Mouse (Mus musculus): ENCODE data around the gene Tmem11. TPM values are rescaled to one million over a fixed set of nuclear protein-coding genes. Genes with fewer than 3 reads are reported as not detected.
A peak's percentile ranks its signal among the peaks of the same experiment; 100 is the strongest.

The Tmem11 gene
- 39.8 and 42.1 TPM in 2 replicates for polyA plus RNA-seq (2015; fragmentation: Nextera tagmentation; extraction: Ambion mirVana)

DNA sequence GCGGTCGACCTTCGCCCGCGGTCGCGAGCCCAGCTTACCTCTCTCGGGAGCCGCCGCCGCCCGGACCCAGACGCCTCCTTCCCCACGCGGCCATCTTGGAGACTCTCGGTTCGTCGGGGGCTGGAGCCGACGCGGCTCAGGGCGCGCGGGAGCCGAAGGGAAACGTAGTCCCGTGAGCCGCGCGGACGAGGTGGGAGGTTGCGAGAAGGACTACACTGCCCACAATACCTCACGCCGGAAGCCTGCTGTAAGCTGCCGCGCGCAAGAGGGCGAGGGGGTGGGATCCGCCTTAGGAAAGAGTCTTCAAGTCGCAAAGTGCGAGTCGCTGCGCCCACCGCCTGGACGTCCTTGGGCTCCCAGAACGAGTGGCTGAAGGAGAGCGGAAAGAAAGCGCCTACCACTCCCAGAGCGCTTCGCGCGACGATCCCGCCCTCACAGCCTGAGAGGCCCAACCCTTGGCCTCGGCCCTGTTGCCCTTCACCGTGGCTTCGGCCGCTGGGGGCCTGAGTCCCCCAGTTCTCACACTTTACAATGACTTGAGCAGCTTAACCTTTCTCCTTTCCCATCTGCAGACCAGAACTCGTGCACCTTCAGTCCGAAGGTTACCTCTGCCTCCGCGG lies at the start of gene Tmem11:
Gene Tmem11 (minus strand): TSS at position 598 of the 620 bp plus-strand sequence.
- TF ChIP-seq CTCF (IDR thresholded peaks at IDR 0.05; ENCODE audit: low read depth) (peak; percentile 50), EP300 (optimal IDR thresholded peaks at IDR 0.05) (no peak)

DNA sequence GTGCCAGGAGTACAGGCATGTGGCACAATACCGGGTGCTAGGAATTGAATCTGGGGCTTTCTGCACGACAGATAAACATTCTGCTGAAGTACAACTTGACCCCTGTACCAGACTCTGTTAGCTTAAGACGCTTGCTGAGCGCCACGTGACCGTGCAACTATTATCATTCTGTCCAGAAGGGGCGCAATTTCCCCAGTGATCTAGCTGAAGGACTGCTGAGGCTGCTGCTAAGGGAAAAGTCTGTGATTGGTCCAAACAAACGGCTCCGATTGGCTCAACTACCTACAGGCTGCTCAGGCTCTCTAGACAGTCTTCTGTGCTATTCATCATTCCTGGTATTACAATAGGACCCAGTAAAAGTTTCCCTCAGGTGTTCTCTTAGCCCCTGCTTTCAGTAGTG lies 48.2 kb upstream of the Tmem11 start:
- TF ChIP-seq CTCF (IDR thresholded peaks at IDR 0.05; ENCODE audit: low read depth) (peak; percentile 96), EP300 (optimal IDR thresholded peaks at IDR 0.05) (no peak)
- Histone ChIP-seq H3K9me3 (ENCODE audit: control insufficient read depth, low read length) (no peaks in the 10 kb centered on the region), H3K27ac (replicated peaks) (0 out of 2 replicates have a peak overlapping the region, but pooled peaks have one; percentile 14), H3K36me3 (ENCODE audit: control insufficient read depth, insufficient read depth, low read length) (no peaks in the 10 kb centered on the region), H3K9ac (ENCODE audit: low read length) (no peak overlapping the region), H3K27me3 (ENCODE audit: control insufficient read depth, insufficient read depth, low read length) (no peaks in the 10 kb centered on the region), H3K4me3 (ENCODE audit: low read depth, low read length) (peak overlapping the region; percentile 18; the same call in 1 of the 2 replicates), H3K4me1 (replicated peaks; ENCODE audit: control insufficient read depth, insufficient read depth) (0 out of 2 replicates have a peak, but pooled peaks cover 3% of the 10 kb centered on the region), H3K4me2 (replicated peaks; ENCODE audit: low read depth) (peak overlapping the region; percentile 37)
- DNase-seq (ENCODE audit: low spot score) (peak; percentile 96), ATAC-seq (ENCODE audit: low FRiP score, low TSS enrichment) (peak; percentile 82)
- WGBS, result under 1% methylated on average over 9 of the region's 9 CpGs

More for the DNA sequence above, at the start of gene Tmem11:
- peak within 1 kb of the TSS; percentile 75 for H3K4me2 ChIP-seq (replicated peaks; ENCODE audit: low read depth)
- H3K36me3 ChIP-seq (ENCODE audit: control insufficient read depth, insufficient read depth, low read length), result no peaks in the 10 kb centered on the region
- peak within 1 kb of the TSS; percentile 93 for H3K9ac ChIP-seq (ENCODE audit: low read length)
- no peaks in the 10 kb centered on the region for H3K9me3 ChIP-seq (ENCODE audit: control insufficient read depth, low read length)
- peak within 1 kb of the TSS; percentile 98 for H3K27ac ChIP-seq (replicated peaks)
- H3K27me3 ChIP-seq (ENCODE audit: control insufficient read depth, insufficient read depth, low read length), result no peaks in the 10 kb centered on the region
- H3K4me1 ChIP-seq (replicated peaks; ENCODE audit: control insufficient read depth, insufficient read depth), result peaks cover 4% of the 10 kb centered on the region
- ATAC-seq (ENCODE audit: low FRiP score, low TSS enrichment) (peak; percentile 98), DNase-seq (ENCODE audit: low spot score) (peak; percentile 97)
- WGBS, result under 1% methylated on average over 62 of the region's 62 CpGs
- H3K4me3 ChIP-seq (ENCODE audit: low read depth, low read length), result peak within 1 kb of the TSS; percentile 97

DNA sequence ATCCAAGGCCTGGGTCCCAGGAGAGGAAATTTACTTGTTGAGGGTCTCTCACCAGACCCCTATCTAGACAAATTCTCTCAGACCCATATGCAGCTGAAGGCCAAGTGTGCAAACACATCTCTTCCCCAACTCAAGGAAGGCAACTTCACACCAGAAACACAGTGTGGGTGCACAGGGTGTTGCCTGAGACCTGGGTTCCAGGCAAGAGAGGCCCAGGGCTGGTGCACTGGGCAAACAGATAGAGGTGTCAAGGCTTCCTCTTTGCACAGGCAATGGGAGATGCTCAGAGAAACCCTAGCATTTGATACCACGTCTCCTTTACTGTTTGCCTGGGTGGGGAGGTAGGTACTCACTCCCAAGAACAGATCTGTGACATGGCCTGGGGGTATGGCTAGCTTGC lies 45.9 kb upstream of the Tmem11 start:
- H3K36me3 ChIP-seq (ENCODE audit: control insufficient read depth, insufficient read depth, low read length), result no peaks in the 10 kb centered on the region
- no peaks in the 10 kb centered on the region for H3K9me3 ChIP-seq (ENCODE audit: control insufficient read depth, low read length)
- no peaks in the 10 kb centered on the region for H3K27me3 ChIP-seq (ENCODE audit: control insufficient read depth, insufficient read depth, low read length)
- no peak overlapping the region for H3K4me2 ChIP-seq (replicated peaks; ENCODE audit: low read depth)
- H3K27ac ChIP-seq (replicated peaks), result no peak overlapping the region
- ATAC-seq (ENCODE audit: low FRiP score, low TSS enrichment), result no peak
- DNase-seq (ENCODE audit: low spot score), result no peak
- WGBS, result 81% methylated on average over 1 of the region's 1 CpGs
- H3K4me1 ChIP-seq (replicated peaks; ENCODE audit: control insufficient read depth, insufficient read depth), result no peaks in the 10 kb centered on the region
- no peak overlapping the region for H3K9ac ChIP-seq (ENCODE audit: low read length)
- no peak overlapping the region for H3K4me3 ChIP-seq (ENCODE audit: low read depth, low read length)
- TF ChIP-seq EP300 (optimal IDR thresholded peaks at IDR 0.05) (no peak), CTCF (IDR thresholded peaks at IDR 0.05; ENCODE audit: low read depth) (no peak)

DNA sequence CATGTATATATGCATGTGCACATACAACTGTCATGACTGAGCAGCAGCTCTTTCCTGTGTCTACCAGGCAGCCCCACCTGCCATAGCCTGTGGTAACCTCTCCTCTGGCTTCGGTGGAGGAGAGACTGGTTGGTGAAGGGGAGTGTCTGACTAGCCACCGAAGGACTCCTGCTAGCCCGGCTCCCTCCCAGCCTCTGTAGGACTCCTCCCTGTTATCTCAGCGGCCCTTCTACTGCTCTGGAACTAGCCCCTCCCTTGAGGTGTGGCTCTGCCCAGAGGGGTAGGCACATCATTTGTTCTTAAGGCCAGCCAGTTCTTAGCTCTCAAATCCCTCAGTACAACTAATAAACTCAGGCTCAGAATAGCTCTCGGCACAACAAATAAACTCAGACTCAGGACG lies 45.4 kb upstream of the Tmem11 start:
- H3K4me2 ChIP-seq (replicated peaks; ENCODE audit: low read depth), result no peak overlapping the region
- H3K36me3 ChIP-seq (ENCODE audit: control insufficient read depth, insufficient read depth, low read length), result no peaks in the 10 kb centered on the region
- H3K27me3 ChIP-seq (ENCODE audit: control insufficient read depth, insufficient read depth, low read length), result no peaks in the 10 kb centered on the region
- ATAC-seq (ENCODE audit: low FRiP score, low TSS enrichment), result no peak
- no peaks in the 10 kb centered on the region for H3K4me1 ChIP-seq (replicated peaks; ENCODE audit: control insufficient read depth, insufficient read depth)
- no peak overlapping the region for H3K9ac ChIP-seq (ENCODE audit: low read length)
- H3K4me3 ChIP-seq (ENCODE audit: low read depth, low read length), result no peak overlapping the region
- H3K27ac ChIP-seq (replicated peaks), result no peak overlapping the region
- 33% methylated on average over 6 of the region's 6 CpGs for WGBS
- TF ChIP-seq EP300 (optimal IDR thresholded peaks at IDR 0.05) (no peak), CTCF (IDR thresholded peaks at IDR 0.05; ENCODE audit: low read depth) (no peak)
- no peak for DNase-seq (ENCODE audit: low spot score)
- no peaks in the 10 kb centered on the region for H3K9me3 ChIP-seq (ENCODE audit: control insufficient read depth, low read length)

DNA sequence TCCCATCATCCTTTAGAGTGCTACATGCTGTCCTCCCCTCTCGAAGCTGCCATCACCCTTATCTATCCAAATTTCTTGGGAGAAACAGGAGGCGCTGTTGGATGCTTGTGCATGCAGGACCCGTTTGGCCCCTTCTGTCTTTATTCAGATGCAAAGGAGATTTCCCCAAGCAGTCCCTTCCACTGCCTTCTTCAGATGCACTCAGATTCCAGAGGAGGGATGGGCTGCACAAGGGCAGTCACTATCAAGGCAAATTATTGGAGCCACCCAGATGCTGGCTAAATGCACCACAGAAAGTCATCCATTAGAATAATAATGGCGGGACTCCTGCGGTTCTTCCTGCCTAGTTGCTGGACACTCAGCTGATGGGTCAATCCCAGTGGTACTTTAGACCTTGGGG lies 43.9 kb upstream of the Tmem11 start:
- H3K4me1 ChIP-seq (replicated peaks; ENCODE audit: control insufficient read depth, insufficient read depth), result no peaks in the 10 kb centered on the region
- H3K4me2 ChIP-seq (replicated peaks; ENCODE audit: low read depth), result no peak overlapping the region
- ATAC-seq (ENCODE audit: low FRiP score, low TSS enrichment) (no peak), DNase-seq (ENCODE audit: low spot score) (no peak)
- H3K9ac ChIP-seq (ENCODE audit: low read length), result no peak overlapping the region
- H3K36me3 ChIP-seq (ENCODE audit: control insufficient read depth, insufficient read depth, low read length), result no peaks in the 10 kb centered on the region
- H3K27ac ChIP-seq (replicated peaks), result no peak overlapping the region
- H3K27me3 ChIP-seq (ENCODE audit: control insufficient read depth, insufficient read depth, low read length), result no peaks in the 10 kb centered on the region
- TF ChIP-seq CTCF (IDR thresholded peaks at IDR 0.05; ENCODE audit: low read depth), result no peak
- no peak for TF ChIP-seq EP300 (optimal IDR thresholded peaks at IDR 0.05)
- H3K4me3 ChIP-seq (ENCODE audit: low read depth, low read length), result no peak overlapping the region
- 81% methylated on average over 5 of the region's 5 CpGs for WGBS
- H3K9me3 ChIP-seq (ENCODE audit: control insufficient read depth, low read length), result no peaks in the 10 kb centered on the region

DNA sequence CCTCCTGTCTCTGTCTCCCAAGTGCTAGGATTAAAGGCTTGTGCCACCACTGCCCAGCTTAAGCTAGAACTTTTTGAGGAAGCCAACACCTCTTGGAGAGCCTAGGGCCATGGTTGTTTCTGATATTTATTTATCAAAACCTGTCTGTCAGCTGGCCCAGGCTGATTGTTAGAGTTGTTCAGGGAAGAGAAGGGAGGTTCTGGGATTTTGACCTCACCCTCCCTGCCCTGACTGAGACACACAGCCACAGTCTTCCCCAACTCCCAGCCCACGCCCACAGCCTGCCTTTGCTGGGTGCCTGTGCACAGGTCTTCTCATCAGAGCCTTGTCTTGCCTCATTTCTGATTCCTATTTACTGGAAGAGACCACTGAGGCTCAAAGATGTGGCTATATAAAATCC lies 43.1 kb upstream of the Tmem11 start:
- ATAC-seq (ENCODE audit: low FRiP score, low TSS enrichment) (no peak), DNase-seq (ENCODE audit: low spot score) (no peak)
- TF ChIP-seq CTCF (IDR thresholded peaks at IDR 0.05; ENCODE audit: low read depth) (no peak), EP300 (optimal IDR thresholded peaks at IDR 0.05) (no peak)
- no peaks in the 10 kb centered on the region for H3K9me3 ChIP-seq (ENCODE audit: control insufficient read depth, low read length)
- H3K4me3 ChIP-seq (ENCODE audit: low read depth, low read length), result no peak overlapping the region
- no peak overlapping the region for H3K4me2 ChIP-seq (replicated peaks; ENCODE audit: low read depth)
- H3K9ac ChIP-seq (ENCODE audit: low read length), result no peak overlapping the region
- H3K27ac ChIP-seq (replicated peaks), result no peak overlapping the region
- no peaks in the 10 kb centered on the region for H3K4me1 ChIP-seq (replicated peaks; ENCODE audit: control insufficient read depth, insufficient read depth)
- no peaks in the 10 kb centered on the region for H3K27me3 ChIP-seq (ENCODE audit: control insufficient read depth, insufficient read depth, low read length)
- 72% methylated on average over 1 of the region's 1 CpGs for WGBS
- H3K36me3 ChIP-seq (ENCODE audit: control insufficient read depth, insufficient read depth, low read length), result no peaks in the 10 kb centered on the region
